Mouse (Mus musculus) lung, adult 18-20 months (tissue): ENCODE results near the gene Btbd1.
A peak's percentile ranks its signal among the peaks of the same experiment; 100 is the strongest.
"Not testable (repeated sequence)": the region's sequence is repeated elsewhere in the genome, so short reads cannot be mapped to it uniquely, and the experiment has no call there.

ENCODE experiments used
- DNase-seq, 2 experiments: peaks; one replicate each; pipeline ENCODE4 v3.0.0; 2022; ENCODE audit warnings: mixed read lengths in 2 of 2

The Btbd1 gene

GRCm38 (mm10) chr7:81849633-81850032 lies 20.4 kb upstream of the Btbd1 start:
- no peak for DNase-seq

GRCm38 (mm10) chr7:81849214-81849613 lies 20.0 kb upstream of the Btbd1 start:
- DNase-seq, result no peak

- DNase-seq, result no peak
Measured at GRCm38 (mm10) chr7:81847777-81848176, 18.5 kb upstream of the Btbd1 start.

GRCm38 (mm10) chr7:81847010-81847409 lies 17.8 kb upstream of the Btbd1 start:
- no peak for DNase-seq

GRCm38 (mm10) chr7:81846008-81846407 lies 16.8 kb upstream of the Btbd1 start:
- no peak for DNase-seq

- DNase-seq, result no peak
Measured at GRCm38 (mm10) chr7:81845313-81845712, 16.1 kb upstream of the Btbd1 start.

GRCm38 (mm10) chr7:81844801-81845200 lies 15.6 kb upstream of the Btbd1 start:
- DNase-seq, result no peak

GRCm38 (mm10) chr7:81843903-81844302 lies 14.7 kb upstream of the Btbd1 start:
- DNase-seq, result no peak

- no peak for DNase-seq
Measured at GRCm38 (mm10) chr7:81842998-81843397, 13.8 kb upstream of the Btbd1 start.

- no peak for DNase-seq
Measured at GRCm38 (mm10) chr7:81842141-81842540, 12.9 kb upstream of the Btbd1 start.

GRCm38 (mm10) chr7:81841439-81841838 lies 12.2 kb upstream of the Btbd1 start:
- no peak for DNase-seq

- DNase-seq, result no peak
Measured at GRCm38 (mm10) chr7:81840661-81841181, 11.5 kb upstream of the Btbd1 start.

GRCm38 (mm10) chr7:81839746-81840145 lies 10.5 kb upstream of the Btbd1 start:
- DNase-seq, result no peak

GRCm38 (mm10) chr7:81837771-81838170 lies 8.5 kb upstream of the Btbd1 start:
- DNase-seq, result not testable (repeated sequence)

- no peak for DNase-seq
Measured at GRCm38 (mm10) chr7:81835430-81835829, 6.2 kb upstream of the Btbd1 start.

- no peak for DNase-seq
Measured at GRCm38 (mm10) chr7:81834847-81835246, 5.6 kb upstream of the Btbd1 start.

- peak in 1 of 2 experiments; percentile 43 for DNase-seq
Measured at GRCm38 (mm10) chr7:81828681-81829378, 401 bp downstream of the Btbd1 start.

- DNase-seq, result peak; percentile 17 to 33
Measured at GRCm38 (mm10) chr7:81827806-81828667, 1.2 kb downstream of the Btbd1 start.

- DNase-seq, result no peak
Measured at GRCm38 (mm10) chr7:81825381-81825780, 3.9 kb downstream of the Btbd1 start.

GRCm38 (mm10) chr7:81824906-81825305 lies 4.3 kb downstream of the Btbd1 start:
- DNase-seq, result no peak

GRCm38 (mm10) chr7:81806067-81806466 lies 23.2 kb downstream of the Btbd1 start:
- no peak for DNase-seq

GRCm38 (mm10) chr7:81789095-81789757 lies 40.0 kb downstream of the Btbd1 start, which contains the start of gene 3110040N11Rik:
3110040N11Rik (minus strand) TSS chr7:81789478.
- DNase-seq, result peak; percentile 81 to 84

GRCm38 (mm10) chr7:81788536-81788935 lies 40.7 kb downstream of the Btbd1 start:
- no peak for DNase-seq
